Mouse (Mus musculus): ENCODE measurements around the gene Ceacam19. TPM values are rescaled to one million over a fixed set of nuclear protein-coding genes. Genes with fewer than 3 reads are reported as not detected.
A peak's percentile ranks its signal among the peaks of the same experiment; 100 is the strongest.

Gene Ceacam19
- total RNA-seq, 2 experiments from 2014 or later, result not detected

DNA sequence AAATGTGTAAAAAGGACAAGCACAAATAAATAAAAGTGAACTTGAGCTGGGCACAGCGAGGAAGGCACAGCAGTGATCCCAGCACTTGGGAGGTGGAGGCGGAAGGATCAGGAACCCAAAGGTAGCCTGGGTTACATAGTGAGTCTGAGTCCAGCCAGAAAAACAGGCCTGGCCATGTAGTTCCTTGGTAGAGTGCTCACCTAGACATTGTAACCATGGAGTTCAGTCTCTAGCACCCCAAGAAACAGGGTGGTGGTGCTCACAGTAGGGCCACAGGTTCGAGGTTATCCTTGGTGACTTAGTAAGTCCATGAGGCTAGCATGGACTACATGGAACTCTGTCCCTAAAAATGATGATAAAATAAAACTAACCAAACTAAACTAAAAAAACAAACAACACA, 46.8 kb downstream of the Ceacam19 start:
- no peak for DNase-seq

DNA sequence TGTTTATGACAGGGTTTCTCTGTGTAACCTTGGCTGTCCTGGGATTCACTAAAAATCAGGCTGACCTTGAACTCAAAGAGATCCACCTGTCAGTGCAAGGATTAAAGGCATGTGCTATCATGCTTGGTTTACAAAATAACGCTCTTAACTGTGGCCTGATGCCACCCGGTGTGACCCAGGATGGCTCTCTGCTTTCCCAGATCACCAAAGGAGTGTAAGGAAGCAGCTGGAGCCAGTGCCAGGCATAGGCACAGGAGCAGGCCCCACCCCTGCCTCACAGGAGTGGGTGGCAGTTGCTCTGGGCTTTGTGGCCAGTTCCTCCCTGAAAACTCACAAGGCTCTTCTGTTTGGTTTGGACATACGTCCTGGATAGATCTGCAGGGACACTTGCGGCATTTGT, 47.4 kb downstream of the Ceacam19 start:
- no peak for DNase-seq

DNA sequence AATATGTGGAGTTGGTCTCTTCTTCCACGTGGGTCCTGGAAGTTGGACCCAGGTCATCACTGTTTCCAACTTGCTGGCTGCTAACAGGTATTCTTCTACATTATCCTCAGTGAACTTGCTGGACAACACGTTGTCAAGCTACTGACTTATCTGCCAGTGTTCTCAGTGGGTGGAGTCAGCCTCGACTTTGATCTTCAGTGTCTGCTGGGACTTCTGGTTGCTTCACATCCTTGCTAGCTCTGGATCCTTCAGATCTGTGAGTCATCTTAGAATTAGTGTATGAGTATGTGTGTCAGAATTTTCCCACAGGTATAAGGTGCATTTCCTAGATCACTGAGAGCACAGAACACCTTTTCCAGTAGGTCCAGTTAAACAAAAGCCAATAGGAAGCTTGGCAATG, 50.9 kb downstream of the Ceacam19 start:
- no peak for DNase-seq

DNA sequence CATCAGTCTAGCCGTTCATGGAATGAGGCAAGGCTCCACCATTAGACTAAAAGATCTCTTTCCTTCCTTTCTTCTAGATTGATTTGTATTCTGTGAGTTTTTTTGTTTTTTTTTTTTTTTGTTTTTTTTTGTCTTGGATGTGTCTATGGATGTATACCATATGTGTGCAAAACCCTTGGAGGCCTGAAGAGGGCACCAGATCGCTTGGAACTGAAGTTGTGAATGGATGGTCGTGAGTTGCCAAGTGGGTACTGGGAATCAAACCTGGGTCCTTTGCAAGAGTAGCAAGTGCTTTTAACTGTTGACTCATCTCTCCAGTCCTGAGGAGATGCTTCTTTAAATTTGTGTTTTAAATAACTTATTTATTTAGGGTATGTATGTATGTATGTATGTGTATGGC, 53.7 kb downstream of the Ceacam19 start:
- DNase-seq, result no peak

DNA sequence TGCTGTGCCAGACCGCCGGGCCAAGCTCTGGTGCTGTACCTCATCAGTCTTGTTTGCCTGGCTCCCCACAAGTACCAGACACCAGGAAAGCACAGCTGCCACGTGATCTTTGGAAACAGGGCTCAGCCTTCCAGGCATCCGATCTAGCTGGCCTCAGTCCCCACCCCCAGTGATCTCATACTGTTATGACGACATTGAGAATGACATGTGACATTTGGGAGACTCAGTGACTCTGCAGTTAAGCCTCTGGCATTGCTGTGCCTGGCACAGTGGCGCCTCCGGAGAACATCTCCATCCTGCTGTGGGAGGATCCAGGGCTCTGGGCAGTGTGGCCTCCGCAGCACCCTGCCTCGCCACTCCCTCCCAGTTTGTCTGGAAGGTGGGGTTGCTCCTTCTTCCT, 55.9 kb downstream of the Ceacam19 start:
- DNase-seq, result peak; percentile 36 to 50

DNA sequence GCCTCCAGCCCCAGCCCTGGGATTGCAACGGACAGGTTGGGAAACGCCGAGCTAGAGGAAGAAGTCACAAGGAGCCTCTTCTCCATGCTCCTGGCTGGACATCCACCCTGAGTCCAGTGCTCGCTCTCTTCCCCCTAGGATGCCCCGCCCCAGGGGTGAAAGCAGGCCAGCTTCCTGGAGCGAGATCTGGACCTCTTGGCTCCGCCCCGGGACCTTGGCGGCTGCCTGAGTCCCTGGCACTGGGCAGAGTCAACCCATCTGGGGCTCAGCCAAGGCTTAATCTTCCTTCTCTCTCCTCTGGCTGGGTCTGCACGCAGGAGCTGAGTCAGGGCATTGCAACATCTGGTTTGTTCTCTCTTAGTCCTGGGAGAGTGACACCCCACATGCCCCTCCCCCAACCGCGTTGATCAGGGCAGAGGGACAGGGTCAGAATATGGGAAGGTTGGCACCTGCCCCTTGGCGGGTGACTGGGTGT, 57.0 kb downstream of the Ceacam19 start:
- peak; percentile 95 to 97 for DNase-seq

DNA sequence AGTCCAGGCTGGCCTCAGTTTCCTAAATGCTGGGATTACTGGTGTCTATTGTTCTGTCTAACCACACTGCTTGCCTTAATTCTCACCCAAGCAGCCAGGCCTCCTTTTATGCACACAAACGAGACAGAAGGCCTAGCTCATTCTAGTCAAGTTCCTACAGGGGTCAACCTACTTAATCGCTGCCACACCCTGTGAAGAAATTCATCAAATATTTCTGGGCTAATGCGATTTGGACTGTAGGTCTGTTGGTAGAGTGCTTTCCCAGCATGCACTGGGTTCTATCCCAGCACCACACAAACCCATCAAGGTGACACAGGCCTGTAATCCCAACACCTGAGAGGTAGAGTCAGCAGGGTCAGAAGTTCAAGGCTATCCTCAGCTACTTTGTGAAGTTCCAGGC, 58.1 kb downstream of the Ceacam19 start:
- no peak for DNase-seq

DNA sequence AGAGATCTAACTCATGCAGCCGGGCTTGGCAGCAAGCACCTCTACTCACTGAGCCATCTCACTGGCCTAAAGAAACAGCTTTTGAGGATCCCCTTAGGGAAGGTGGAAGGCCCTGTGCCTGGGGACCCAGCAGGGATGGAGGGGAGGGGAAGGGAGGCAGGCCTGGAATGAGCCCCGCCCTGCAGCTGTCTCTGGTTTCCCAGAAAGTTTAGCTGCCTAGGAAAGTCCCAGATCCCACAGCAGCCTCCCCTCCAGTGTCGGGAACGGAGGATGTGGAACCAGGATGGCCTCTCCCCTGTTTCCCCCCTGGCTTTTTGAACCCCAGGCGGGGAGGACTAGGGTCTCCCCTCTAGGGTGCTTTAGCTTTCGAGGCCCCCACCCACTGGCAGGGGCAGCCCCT, 61.0 kb downstream of the Ceacam19 start:
- peak in 1 of 2 experiments; percentile 67 for DNase-seq

Other genes with a start within 250 kb of the Ceacam19 start
- 10 to 100 TPM; 77.3 to 85.5 TPM for gene Clptm1, start 222.9 kb downstream of the Ceacam19 start, total RNA-seq (2021)
- gene Apoc2, start 210.0 kb downstream of the Ceacam19 start, total RNA-seq (2021), result under 1 TPM in 1 of 2 experiments, not detected in 1; 0.75 TPM
- gene Gm44805, start 206.5 kb downstream of the Ceacam19 start, total RNA-seq (2021), result not detected
- gene Apoc4, start 206.5 kb downstream of the Ceacam19 start, total RNA-seq (2021), result not detected
- gene Apoc1, start 195.3 kb downstream of the Ceacam19 start, total RNA-seq (2021), result 10 to 100 TPM in 1 of 2 experiments, under 1 TPM in 1; 0.57 to 19.5 TPM
- gene Apoe, start 188.8 kb downstream of the Ceacam19 start, total RNA-seq (2021), result 100 to 1,000 TPM; 270 to 319 TPM
- 100 to 1,000 TPM in 1 of 2 experiments, 10 to 100 TPM in 1; 98.9 to 110 TPM for gene Tomm40, start 172.5 kb downstream of the Ceacam19 start, total RNA-seq (2021)
- gene Nectin2, start 137.5 kb downstream of the Ceacam19 start, total RNA-seq (2021), result 10 to 100 TPM; 28.5 to 30.0 TPM
- 100 to 1,000 TPM; 192 to 199 TPM for gene Bcam, start 116.9 kb downstream of the Ceacam19 start, total RNA-seq (2021)
- gene Cblc, start 91.2 kb downstream of the Ceacam19 start, total RNA-seq (2021), result under 1 TPM; 0.35 to 0.75 TPM
- gene Bcl3, start 65.2 kb downstream of the Ceacam19 start, total RNA-seq (2021), result 1 to 10 TPM; 2.9 to 3.7 TPM
- not detected for gene Gm19345, start 36.0 kb downstream of the Ceacam19 start, total RNA-seq (2021)
- not detected for gene Ceacam16, start 26.7 kb downstream of the Ceacam19 start, total RNA-seq (2021)
- 10 to 100 TPM; 18.5 to 19.5 TPM for gene Pvr, start 33.2 kb upstream of the Ceacam19 start, total RNA-seq (2021)
- 1 to 10 TPM; 1.1 to 2.2 TPM for gene Igsf23, start 62.8 kb upstream of the Ceacam19 start, total RNA-seq (2021)
- gene Ceacam20, start 77.4 kb upstream of the Ceacam19 start, total RNA-seq (2021), result not detected
- gene Nlrp9b, start 103.5 kb upstream of the Ceacam19 start, total RNA-seq (2021), result not detected
- not detected for gene Vmn1r91, start 211.7 kb upstream of the Ceacam19 start, total RNA-seq (2021)
- not detected for gene Gm16442, start 234.6 kb upstream of the Ceacam19 start, total RNA-seq (2021)